Mouse (Mus musculus) gastrocnemius, postnatal 10 days (tissue): ENCODE results near the gene Ndrg4. TPM values are rescaled to one million over a fixed set of nuclear protein-coding genes. Genes with fewer than 3 reads are reported as not detected.
"Not testable (repeated sequence)": the region's sequence is repeated elsewhere in the genome, so short reads cannot be mapped to it uniquely, and the experiment has no call there.

ENCODE experiments used
- DNase-seq: peaks from one replicate; pipeline ENCODE4 v3.0.0; 2021; ENCODE audit warnings: mixed read lengths
- long read RNA-seq, 2 experiments: library from polyadenylated mRNA; stranded (forward); transcript quantifications; one replicate each; pipeline ENCODE4 v2.0.0; 2021
- total RNA-seq, 2 experiments: library from RNA; stranded (reverse); gene quantifications; 2 replicates each; pipeline ENCODE4 v1.2.3; 2021

Gene Ndrg4
- 10 to 100 TPM in 1 of 2 experiments, 1 to 10 TPM in 1; 8.9 to 12.8 TPM for total RNA-seq
- long read RNA-seq, experiment 1, transcript Ndrg4-203 (14 exons, 2,738 nt): major isoform, 12 of 16 reads
- long read RNA-seq, experiment 1, partial matches to known transcripts: 1 of 16 reads
- long read RNA-seq, experiment 1, other reads (novel, unspliced or antisense): 1 of 16 reads
- long read RNA-seq, experiment 2, transcript Ndrg4-203 (14 exons, 2,738 nt): major isoform, 5 of 15 reads
- long read RNA-seq, experiment 2, partial matches to known transcripts: 5 of 15 reads
- long read RNA-seq, experiment 2, other reads (novel, unspliced or antisense): 1 of 15 reads

GRCm38 (mm10) chr8:95676631-95677030 is at the start of gene Ndrg4:
Ndrg4 (plus strand) TSS chr8:95676980.
- DNase-seq: no peak

- DNase-seq: no peak
Measured at GRCm38 (mm10) chr8:95632840-95633239, 43.9 kb upstream of the Ndrg4 start.

- DNase-seq: peak; percentile 87
Measured at GRCm38 (mm10) chr8:95633262-95634062, 43.3 kb upstream of the Ndrg4 start, which contains the start of gene Gins3. Gins3 (plus strand) TSS chr8:95633453.

GRCm38 (mm10) chr8:95634063-95634340 is 42.8 kb upstream of the Ndrg4 start:
- no peak for DNase-seq

GRCm38 (mm10) chr8:95644942-95645341 is 31.8 kb upstream of the Ndrg4 start:
- no peak for DNase-seq

- DNase-seq: no peak
Measured at GRCm38 (mm10) chr8:95648251-95648650, 28.5 kb upstream of the Ndrg4 start.

- DNase-seq: no peak
Measured at GRCm38 (mm10) chr8:95653351-95653750, 23.4 kb upstream of the Ndrg4 start.

- no peak for DNase-seq
Measured at GRCm38 (mm10) chr8:95655831-95656230, 20.9 kb upstream of the Ndrg4 start.

- no peak for DNase-seq
Measured at GRCm38 (mm10) chr8:95656316-95657002, 20.3 kb upstream of the Ndrg4 start.

GRCm38 (mm10) chr8:95657523-95657922 is 19.3 kb upstream of the Ndrg4 start:
- DNase-seq: no peak

GRCm38 (mm10) chr8:95660334-95660882 is 16.4 kb upstream of the Ndrg4 start:
- no peak for DNase-seq

GRCm38 (mm10) chr8:95661085-95661484 is 15.7 kb upstream of the Ndrg4 start:
- no peak for DNase-seq

- no peak for DNase-seq
Measured at GRCm38 (mm10) chr8:95661575-95661974, 15.2 kb upstream of the Ndrg4 start.

GRCm38 (mm10) chr8:95662885-95663598 is 13.7 kb upstream of the Ndrg4 start:
- DNase-seq: no peak

GRCm38 (mm10) chr8:95663599-95663949 is 13.2 kb upstream of the Ndrg4 start:
- DNase-seq: no peak

GRCm38 (mm10) chr8:95665813-95666452 is 10.8 kb upstream of the Ndrg4 start:
- not testable (repeated sequence) for DNase-seq

GRCm38 (mm10) chr8:95668163-95668958 is 8.4 kb upstream of the Ndrg4 start:
- no peak for DNase-seq

- no peak for DNase-seq
Measured at GRCm38 (mm10) chr8:95669967-95670366, 6.8 kb upstream of the Ndrg4 start.

- DNase-seq: no peak
Measured at GRCm38 (mm10) chr8:95671861-95672260, 4.9 kb upstream of the Ndrg4 start.

GRCm38 (mm10) chr8:95672811-95673210 is 4.0 kb upstream of the Ndrg4 start:
- DNase-seq: no peak

- DNase-seq: no peak
Measured at GRCm38 (mm10) chr8:95677591-95678023, 827 bp downstream of the Ndrg4 start.
